Mouse (Mus musculus) kidney, adult 2 months (tissue): ENCODE measurements around the gene Dspp.

Experiments
- CTCF ChIP-seq: fragments of 200-500 bp; conservative IDR thresholded peaks from 2 replicates; pipeline ENCODE4 v1.5.1; 2011; ENCODE audit warnings: low read depth, mild to moderate bottlenecking, control low read depth, low read length, moderate library complexity, mixed read lengths; ENCODE audit not compliant: insufficient read depth, insufficient read length
- POLR2A ChIP-seq: fragments of 200-500 bp; IDR thresholded peaks from one replicate; pipeline ENCODE4 v1.6.1; 2011; ENCODE audit warnings: low read depth, low read length, control low read depth

- no peak for TF ChIP-seq POLR2A
- no peak for TF ChIP-seq CTCF
Measured at GRCm38 (mm10) chr5:104157701-104158100, 12.8 kb upstream of the Dspp start.
